In genomic region chr3:26933079-26933478, GRCm38 (mm10) we compare ENCODE assay signal across 27 mouse cellular contexts.
DNase-seq lines count a peak whose midpoint lies in the region; ATAC-seq lines count a peak whose summit lies in the region.
"Had no signal": no experiment of that assay in that cellular context is flagged by ENCODE, and none has a peak within 500 bp of the region (broad histone marks: within the 10 kb centered on the region; RNA-seq: fewer than 3 reads in every experiment).

No protein-coding gene starts in this region.

- H3K4me3 ChIP-seq in hindbrain, embryonic 14.5 days (replicated peaks; ENCODE audit: low read length): no peak overlapping the region
- no peak overlapping the region for H3K4me3 ChIP-seq in hindbrain, embryonic 11.5 days (ENCODE audit: low read depth, low read length)
- H3K4me3 ChIP-seq in neural tube, embryonic 13.5 days: no peak overlapping the region
- no peak overlapping the region for H3K4me3 ChIP-seq in neural tube, embryonic 14.5 days (ENCODE audit: low read depth, low read length)
- no peak overlapping the region for H3K4me3 ChIP-seq in kidney, embryonic 16.5 days (ENCODE audit: low read length)
- H3K4me3 ChIP-seq: embryonic facial prominence, embryonic 12.5 days; embryonic facial prominence, embryonic 15.5 days; forebrain, embryonic 12.5 days; forebrain, embryonic 15.5 days; heart, embryonic 12.5 days; heart, embryonic 15.5 days had no signal

- H3K36me3 ChIP-seq in hindbrain, embryonic 14.5 days (replicated peaks; ENCODE audit: control insufficient read depth, insufficient read depth): no peaks in the 10 kb centered on the region
- no peaks in the 10 kb centered on the region for H3K36me3 ChIP-seq in hindbrain, embryonic 11.5 days (ENCODE audit: control insufficient read depth, insufficient read depth, low read length)
- no peaks in the 10 kb centered on the region for H3K36me3 ChIP-seq in neural tube, embryonic 13.5 days
- H3K36me3 ChIP-seq in neural tube, embryonic 14.5 days (ENCODE audit: control insufficient read depth, insufficient read depth, low read length): no peaks in the 10 kb centered on the region
- no peaks in the 10 kb centered on the region for H3K36me3 ChIP-seq in kidney, embryonic 16.5 days (ENCODE audit: insufficient read depth, low read length)
- H3K36me3 ChIP-seq: embryonic facial prominence, embryonic 12.5 days; embryonic facial prominence, embryonic 15.5 days; forebrain, embryonic 12.5 days; forebrain, embryonic 15.5 days; G1E; heart, embryonic 12.5 days; heart, embryonic 15.5 days had no signal

- H3K9ac ChIP-seq in hindbrain, embryonic 14.5 days: no peak overlapping the region
- H3K9ac ChIP-seq in hindbrain, embryonic 11.5 days (ENCODE audit: low read depth, low read length): no peak overlapping the region
- no peak overlapping the region for H3K9ac ChIP-seq in neural tube, embryonic 13.5 days
- H3K9ac ChIP-seq in neural tube, embryonic 14.5 days (replicated peaks; ENCODE audit: low read depth, low read length): no peak overlapping the region
- no peak overlapping the region for H3K9ac ChIP-seq in kidney, embryonic 16.5 days (replicated peaks; ENCODE audit: low read length)
- H3K9ac ChIP-seq: embryonic facial prominence, embryonic 12.5 days; embryonic facial prominence, embryonic 15.5 days; forebrain, embryonic 12.5 days; forebrain, embryonic 15.5 days; heart, embryonic 12.5 days; heart, embryonic 15.5 days had no signal

- no peak overlapping the region for H3K27ac ChIP-seq in hindbrain, embryonic 14.5 days
- no peak overlapping the region for H3K27ac ChIP-seq in hindbrain, embryonic 11.5 days (ENCODE audit: low read depth, low read length)
- no peak overlapping the region for H3K27ac ChIP-seq in neural tube, embryonic 13.5 days (replicated peaks)
- H3K27ac ChIP-seq in neural tube, embryonic 14.5 days (ENCODE audit: low read depth, low read length): no peak overlapping the region
- H3K27ac ChIP-seq in kidney, embryonic 16.5 days (ENCODE audit: low read length): no peak overlapping the region
- H3K27ac ChIP-seq: embryonic facial prominence, embryonic 12.5 days; embryonic facial prominence, embryonic 15.5 days; forebrain, embryonic 12.5 days; forebrain, embryonic 15.5 days; heart, embryonic 15.5 days had no signal

- DNase-seq in hindbrain, embryonic 14.5 days (ENCODE audit: low spot score): no peak
- DNase-seq in hindbrain, embryonic 11.5 days (ENCODE audit: low spot score): no peak
- DNase-seq in neural tube, embryonic 10.5 days (ENCODE audit: extremely low spot score, low spot score): no peak
- no peak for DNase-seq in layer of hippocampus, adult 18-20 months (ENCODE audit: low spot score in 2 of 2)
- DNase-seq: adrenal gland, postnatal 10 days; adrenal gland, postnatal 36 days; B cell, adult 2 months; cerebellum, adult 11 months; cerebellum, adult 2 months; cerebellum, adult 9-11 months; cerebellum, postnatal 25 days; gastrocnemius, postnatal 25 days; heart, adult 18-20 months; heart, postnatal 10 days; heart, postnatal 36 days had no signal

- H3K9me3 ChIP-seq in hindbrain, embryonic 14.5 days (ENCODE audit: control insufficient read depth, low read length): no peaks in the 10 kb centered on the region
- H3K9me3 ChIP-seq in hindbrain, embryonic 11.5 days (ENCODE audit: control insufficient read depth, low read length): no peaks in the 10 kb centered on the region
- H3K9me3 ChIP-seq in neural tube, embryonic 13.5 days: no peaks in the 10 kb centered on the region
- H3K9me3 ChIP-seq in neural tube, embryonic 14.5 days (ENCODE audit: control insufficient read depth, low read length): no peaks in the 10 kb centered on the region
- H3K9me3 ChIP-seq in kidney, embryonic 16.5 days (ENCODE audit: low read length): no peaks in the 10 kb centered on the region
- H3K9me3 ChIP-seq: embryonic facial prominence, embryonic 12.5 days; embryonic facial prominence, embryonic 15.5 days; forebrain, embryonic 12.5 days; forebrain, embryonic 15.5 days; G1E; heart, embryonic 12.5 days; heart, embryonic 15.5 days had no signal

- 89% methylated on average over 3 of the region's 3 CpGs for WGBS in hindbrain, embryonic 14.5 days
- WGBS in hindbrain, embryonic 11.5 days: 89% methylated on average over 3 of the region's 3 CpGs
- 63% methylated on average over 3 of the region's 3 CpGs for WGBS in neural tube, embryonic 13.5 days
- WGBS in neural tube, embryonic 14.5 days: 63% methylated on average over 3 of the region's 3 CpGs
- 72% methylated on average over 3 of the region's 3 CpGs for WGBS in kidney, embryonic 16.5 days

- H3K4me2 ChIP-seq in hindbrain, embryonic 14.5 days (replicated peaks): no peak overlapping the region
- H3K4me2 ChIP-seq in hindbrain, embryonic 11.5 days (replicated peaks; ENCODE audit: low read depth, low read length): no peak overlapping the region
- H3K4me2 ChIP-seq in neural tube, embryonic 13.5 days: no peak overlapping the region
- no peak overlapping the region for H3K4me2 ChIP-seq in neural tube, embryonic 14.5 days (ENCODE audit: low read depth, low read length)
- H3K4me2 ChIP-seq in kidney, embryonic 16.5 days (replicated peaks; ENCODE audit: low read depth, low read length): no peak overlapping the region
- H3K4me2 ChIP-seq: embryonic facial prominence, embryonic 12.5 days; embryonic facial prominence, embryonic 15.5 days; forebrain, embryonic 12.5 days; forebrain, embryonic 15.5 days; heart, embryonic 12.5 days; heart, embryonic 15.5 days had no signal

- peak; percentile 56 for ATAC-seq in hindbrain, embryonic 14.5 days (ENCODE audit: low FRiP score)
- no peak for ATAC-seq in hindbrain, embryonic 11.5 days (ENCODE audit: low FRiP score)
- ATAC-seq in neural tube, embryonic 13.5 days (ENCODE audit: low read depth): peak; percentile 62
- ATAC-seq in neural tube, embryonic 14.5 days (ENCODE audit: low read depth): peak; percentile 67
- no peak for ATAC-seq in kidney, embryonic 16.5 days (ENCODE audit: low FRiP score, low TSS enrichment)
- ATAC-seq: forebrain, embryonic 15.5 days; Patski had no signal

- H3K4me1 ChIP-seq in hindbrain, embryonic 14.5 days (replicated peaks; ENCODE audit: control insufficient read depth, insufficient read depth, low read length): no peaks in the 10 kb centered on the region
- H3K4me1 ChIP-seq in hindbrain, embryonic 11.5 days (replicated peaks; ENCODE audit: control insufficient read depth, insufficient read depth, low read length): no peaks in the 10 kb centered on the region
- H3K4me1 ChIP-seq in neural tube, embryonic 13.5 days (replicated peaks): peaks cover 13% of the 10 kb centered on the region
- 0 out of 2 replicates have a peak, but pooled peaks cover 8% of the 10 kb centered on the region for H3K4me1 ChIP-seq in neural tube, embryonic 14.5 days (ENCODE audit: control insufficient read depth, insufficient read depth, low read length)
- H3K4me1 ChIP-seq in kidney, embryonic 16.5 days (ENCODE audit: insufficient read depth, low read length): no peaks in the 10 kb centered on the region
- H3K4me1 ChIP-seq: embryonic facial prominence, embryonic 12.5 days; embryonic facial prominence, embryonic 15.5 days; forebrain, embryonic 12.5 days; forebrain, embryonic 15.5 days; heart, embryonic 12.5 days; heart, embryonic 15.5 days had no signal

- H3K27me3 ChIP-seq in hindbrain, embryonic 14.5 days (ENCODE audit: control insufficient read depth, insufficient read depth, low read length): no peaks in the 10 kb centered on the region
- H3K27me3 ChIP-seq in hindbrain, embryonic 11.5 days (ENCODE audit: control insufficient read depth, insufficient read depth, low read length): no peaks in the 10 kb centered on the region
- H3K27me3 ChIP-seq in neural tube, embryonic 13.5 days: peaks cover under 1% of the 10 kb centered on the region; the same call in 1 of the 2 replicates
- no peaks in the 10 kb centered on the region for H3K27me3 ChIP-seq in neural tube, embryonic 14.5 days (ENCODE audit: control insufficient read depth, insufficient read depth, low read length)
- no peaks in the 10 kb centered on the region for H3K27me3 ChIP-seq in kidney, embryonic 16.5 days (ENCODE audit: insufficient read depth, low read length)
- H3K27me3 ChIP-seq: CH12.LX; embryonic facial prominence, embryonic 12.5 days; embryonic facial prominence, embryonic 15.5 days; forebrain, embryonic 12.5 days; forebrain, embryonic 15.5 days; heart, embryonic 12.5 days; heart, embryonic 15.5 days had no signal

Comparison
In these comparisons a context has a peak if more than half of its experiments do, and no peak if none do; other contexts are left out.
1. ATAC-seq: peak in hindbrain, embryonic 14.5 days (single experiment), neural tube, embryonic 13.5 days (single experiment) and neural tube, embryonic 14.5 days (single experiment); none in hindbrain, embryonic 11.5 days (single experiment) and kidney, embryonic 16.5 days (single experiment).